Mouse (Mus musculus) spleen, postnatal 36 days (tissue): ENCODE measurements around the gene Ksr2.

Source experiments
- DNase-seq, 2 experiments: peaks; one replicate each; pipeline ENCODE4 v3.0.0; 2022; ENCODE audit warnings: low spot score in 2 of 2, mixed read lengths in 1 of 2

Gene Ksr2

DNA sequence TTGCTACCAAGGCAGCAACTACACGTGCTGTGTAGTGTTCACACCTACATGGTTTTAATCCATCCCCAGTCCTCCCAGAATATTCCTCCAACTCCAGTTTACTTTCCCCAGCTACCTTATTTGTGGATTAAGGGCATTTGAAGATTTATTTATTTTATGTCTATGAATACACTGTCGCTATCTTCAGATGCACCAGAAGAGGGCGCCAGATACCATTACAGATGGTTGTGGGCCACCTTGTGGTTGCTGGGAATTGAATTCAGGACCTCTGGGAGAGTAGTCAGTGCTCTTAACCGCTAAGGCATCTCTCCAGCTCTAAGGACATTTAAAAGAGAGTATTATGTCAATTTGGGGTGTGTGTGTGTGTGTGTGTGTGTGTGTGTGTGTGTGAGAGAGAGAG lies 108.7 kb downstream of the Ksr2 start:
- DNase-seq = no peak

GRCm38 (mm10) chr5:117523010-117523409 lies 109.2 kb downstream of the Ksr2 start:
- DNase-seq = no peak

- DNase-seq = no peak
These were observed 117.2 kb downstream of the Ksr2 start for GRCm38 (mm10) chr5:117530991-117531390.

DNA sequence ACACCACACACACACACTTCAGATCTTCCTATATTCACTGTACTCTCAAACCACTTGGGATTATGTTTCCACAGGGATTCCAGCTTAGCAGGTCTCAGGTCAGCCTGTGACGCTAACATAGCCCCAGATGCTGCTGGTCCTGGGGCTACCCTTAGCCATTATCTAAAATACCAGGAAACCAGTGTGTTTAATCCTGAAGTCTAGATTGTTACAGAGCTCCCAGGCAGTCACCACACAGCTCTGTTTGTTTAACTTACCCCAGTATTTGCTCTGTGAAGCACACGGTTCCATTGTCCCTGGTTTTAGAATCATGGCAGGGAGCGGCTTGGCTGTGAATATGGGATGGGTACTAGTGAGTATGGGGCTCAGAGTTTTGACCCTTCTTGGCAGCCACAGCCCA lies 125.4 kb downstream of the Ksr2 start:
- DNase-seq = no peak

DNA sequence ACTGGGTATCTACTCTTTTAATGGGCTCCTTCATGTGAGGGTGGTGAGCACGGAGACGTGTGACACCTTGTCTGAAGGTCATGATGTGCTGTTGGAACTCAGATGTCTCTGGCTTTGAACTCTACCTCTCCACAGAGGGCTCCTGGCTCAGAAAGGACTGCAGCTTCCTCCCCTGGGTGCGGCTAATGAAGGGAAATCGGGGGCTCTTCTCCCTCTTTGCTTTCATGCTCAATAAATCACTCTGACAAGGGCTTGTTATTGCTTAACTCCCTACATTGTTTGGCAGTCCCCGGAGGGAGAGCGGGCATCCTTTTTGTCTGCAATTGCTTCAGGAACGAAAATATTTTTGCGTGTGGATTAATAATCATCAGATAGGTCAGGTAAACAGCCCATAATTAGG lies 127.9 kb downstream of the Ksr2 start:
- no peak for DNase-seq

DNA sequence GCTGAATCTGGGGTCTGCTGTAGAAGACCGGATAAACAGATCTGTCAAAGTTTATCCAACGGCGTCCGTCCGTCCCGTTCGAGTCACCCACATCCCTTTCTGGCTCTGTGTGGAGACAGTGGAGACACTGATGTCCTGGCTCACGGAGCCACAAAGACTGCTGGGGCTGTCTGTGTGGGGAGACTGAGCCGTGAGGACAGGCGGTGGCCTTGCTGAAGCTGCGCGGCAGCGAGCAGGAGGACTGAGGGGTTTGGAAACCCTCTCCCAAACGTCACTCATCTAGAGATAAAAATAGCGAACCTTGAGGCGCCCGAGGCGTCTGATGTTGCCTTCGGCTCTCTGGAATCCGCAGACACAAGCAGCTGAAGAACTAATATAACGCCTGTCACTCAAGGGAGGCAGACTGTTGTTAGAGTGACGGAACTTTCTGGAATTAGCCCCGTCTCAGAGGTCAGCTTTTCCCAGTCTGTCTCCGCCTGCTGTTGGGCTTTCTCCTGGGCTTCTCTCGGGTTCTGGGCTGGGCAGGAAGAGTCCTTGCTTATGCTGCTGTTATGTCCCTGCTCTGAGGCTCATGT lies 133.0 kb downstream of the Ksr2 start:
- no peak for DNase-seq

DNA sequence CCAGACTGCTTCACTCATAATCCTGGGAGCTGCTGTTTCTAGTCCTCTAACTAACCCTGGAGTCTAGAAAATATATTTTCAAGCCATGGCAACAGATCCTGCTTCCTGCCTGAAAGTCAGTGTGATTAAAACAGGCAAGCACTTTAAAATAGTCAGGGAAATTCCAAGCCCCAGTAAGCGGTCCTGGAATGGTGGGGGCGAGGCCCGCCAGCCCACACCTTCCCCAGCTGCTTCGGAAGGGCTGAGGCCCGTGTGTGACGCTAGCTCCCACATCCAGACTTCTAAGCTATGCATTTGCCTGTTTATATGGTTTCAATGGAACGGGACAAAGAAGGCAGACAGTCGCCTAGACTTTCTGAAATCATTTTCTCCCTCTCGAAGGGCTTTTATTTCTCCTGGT lies 137.2 kb downstream of the Ksr2 start:
- DNase-seq = no peak

GRCm38 (mm10) chr5:117552096-117552495 lies 138.3 kb downstream of the Ksr2 start:
- no peak for DNase-seq

DNA sequence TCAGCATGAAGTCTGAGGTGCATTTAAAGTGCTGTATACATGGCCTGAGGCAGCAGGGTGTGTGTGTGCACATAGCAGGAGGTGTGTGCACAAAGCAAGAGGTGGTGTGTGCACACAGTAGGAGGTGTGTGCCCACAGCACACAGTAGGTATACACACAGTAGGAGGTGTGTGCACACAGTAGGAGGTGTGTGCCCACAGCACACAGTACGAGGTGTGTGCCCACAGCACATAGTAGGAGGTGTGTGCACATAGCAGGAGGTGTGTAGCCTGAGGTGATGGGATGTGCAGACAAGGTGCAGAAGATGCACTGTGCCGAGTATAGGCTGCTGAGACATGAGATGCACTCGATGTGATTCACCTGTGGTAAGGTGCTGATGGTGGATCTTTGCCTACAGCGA lies 140.7 kb downstream of the Ksr2 start:
- DNase-seq = no peak

DNA sequence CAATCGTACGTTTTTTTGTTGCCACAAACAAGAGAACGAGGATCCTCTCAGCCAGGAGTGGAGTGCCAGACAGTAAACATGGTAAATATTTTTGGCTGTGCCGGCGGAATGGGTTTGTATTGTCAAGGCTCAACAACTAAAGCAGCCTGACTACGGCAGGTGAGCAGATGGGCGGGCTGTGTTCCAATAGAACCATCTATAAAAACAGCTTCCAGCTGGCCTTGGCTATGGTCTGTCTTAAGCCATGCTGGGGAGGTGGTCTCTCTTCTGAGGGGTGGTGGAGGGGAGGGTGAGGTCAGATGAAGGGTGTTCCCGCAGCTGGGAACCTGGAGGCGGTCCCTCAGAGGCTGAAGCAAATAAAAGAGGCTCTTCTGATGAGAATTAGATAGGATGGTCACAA lies 142.8 kb downstream of the Ksr2 start:
- no peak for DNase-seq

- no peak for DNase-seq
These were observed 147.3 kb downstream of the Ksr2 start for GRCm38 (mm10) chr5:117561080-117561479.

DNA sequence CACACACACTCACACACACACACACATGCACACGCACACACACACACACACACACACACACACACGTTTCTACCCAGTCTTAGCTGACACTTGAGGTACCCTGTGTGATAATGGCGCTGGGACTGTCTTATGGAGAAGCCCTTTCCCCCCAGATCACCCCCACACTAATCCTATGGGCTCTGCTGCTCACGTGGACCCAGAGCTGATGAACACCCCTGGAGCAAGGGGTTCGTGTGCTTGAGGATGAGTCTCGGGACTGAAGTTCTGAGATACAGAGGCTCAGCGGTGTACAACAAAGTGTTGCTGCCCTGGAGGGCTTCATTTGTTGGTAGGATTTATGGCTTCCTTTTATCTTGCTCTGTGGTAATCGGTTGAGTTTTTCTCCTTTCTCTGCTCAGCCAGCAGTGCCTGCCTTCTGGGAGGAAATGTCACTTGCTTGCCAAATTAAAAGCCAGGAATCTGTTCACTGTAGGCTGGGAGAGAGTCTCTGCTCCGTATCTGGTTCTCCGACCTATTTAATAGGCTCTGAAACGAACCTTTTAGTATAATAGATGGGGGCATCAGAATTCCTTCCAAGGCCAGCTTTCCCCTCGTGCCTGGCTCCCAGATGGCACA lies 152.4 kb downstream of the Ksr2 start:
- DNase-seq = no peak

GRCm38 (mm10) chr5:117569190-117569795 lies 155.5 kb downstream of the Ksr2 start:
- DNase-seq = no peak

DNA sequence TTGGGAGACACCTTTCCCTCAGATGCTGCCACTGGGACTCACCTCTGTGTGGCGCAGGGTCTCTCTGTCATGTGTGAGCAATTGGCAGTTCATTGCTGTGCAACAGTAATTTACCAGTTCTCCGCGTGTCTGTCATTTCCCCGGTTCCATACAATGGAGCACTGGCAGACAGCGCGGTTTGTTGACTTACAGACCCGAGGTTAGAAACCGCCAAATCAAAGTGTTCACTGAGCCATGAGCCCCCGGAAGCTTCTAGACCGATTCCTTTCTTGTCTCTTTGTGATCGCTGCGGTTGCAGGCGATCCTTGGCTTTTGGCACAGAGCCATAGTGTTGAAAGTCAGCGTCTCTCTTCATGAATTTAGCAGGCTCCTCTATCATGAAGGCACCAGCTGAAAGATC lies 158.6 kb downstream of the Ksr2 start:
- no peak for DNase-seq

DNA sequence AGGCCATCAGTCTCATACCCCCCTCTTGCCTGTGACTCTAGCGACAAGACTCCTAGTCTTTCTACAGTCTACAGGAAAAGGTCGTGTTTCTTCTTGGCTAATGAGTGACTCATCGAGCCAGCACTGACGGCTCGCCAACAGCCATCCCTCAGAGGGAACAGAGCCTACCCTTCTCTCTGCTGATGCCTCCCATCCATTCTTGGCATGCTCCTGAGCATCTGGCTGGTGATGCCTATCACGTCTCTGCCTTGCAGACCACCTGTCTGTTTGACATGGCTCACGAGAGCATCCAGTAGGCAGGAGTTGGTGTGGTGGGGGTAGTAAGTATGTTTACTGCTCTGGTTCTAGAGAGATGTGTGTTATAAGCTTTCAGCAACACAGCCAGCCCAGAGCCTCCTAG lies 161.1 kb downstream of the Ksr2 start:
- DNase-seq = no peak

DNA sequence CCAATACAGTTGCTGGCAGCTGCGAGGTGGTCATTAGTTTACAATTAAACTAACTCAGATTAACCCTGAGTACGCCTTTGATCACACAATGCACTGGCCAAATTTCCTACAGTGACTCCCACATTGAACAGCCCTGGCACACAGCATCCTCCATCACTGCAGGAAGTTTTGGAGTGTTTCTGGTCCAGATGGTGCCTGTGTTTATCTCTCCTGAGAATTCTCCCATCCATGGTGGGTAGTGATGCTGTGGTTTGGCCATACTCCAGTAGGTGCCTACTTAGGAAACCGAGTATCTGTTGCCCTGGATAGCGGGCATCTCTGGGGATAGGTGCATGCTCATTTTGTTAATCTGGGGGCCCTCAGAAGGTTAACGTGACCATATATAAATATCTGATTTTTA lies 163.8 kb downstream of the Ksr2 start:
- no peak for DNase-seq

DNA sequence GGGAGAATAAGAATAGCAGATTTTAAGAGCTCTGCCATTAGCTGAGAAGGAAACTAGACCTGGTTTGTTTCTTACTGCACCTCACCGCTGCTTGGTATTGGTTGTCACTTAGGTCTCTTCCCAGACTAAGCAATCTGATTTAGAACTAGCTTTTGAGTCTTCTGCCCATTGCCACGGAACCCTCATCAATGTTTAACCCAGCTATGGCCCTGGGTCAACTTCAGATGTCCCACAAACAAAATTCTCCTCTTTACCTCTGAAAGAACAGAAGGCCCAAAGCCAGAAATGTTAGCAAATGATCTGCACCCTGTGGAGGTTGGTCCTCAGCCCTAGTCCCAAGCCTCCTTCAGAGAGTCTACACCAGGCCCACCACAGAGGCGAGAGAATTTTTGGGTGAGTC lies 167.9 kb downstream of the Ksr2 start:
- no peak for DNase-seq

GRCm38 (mm10) chr5:117584428-117584827 lies 170.6 kb downstream of the Ksr2 start:
- DNase-seq = no peak

DNA sequence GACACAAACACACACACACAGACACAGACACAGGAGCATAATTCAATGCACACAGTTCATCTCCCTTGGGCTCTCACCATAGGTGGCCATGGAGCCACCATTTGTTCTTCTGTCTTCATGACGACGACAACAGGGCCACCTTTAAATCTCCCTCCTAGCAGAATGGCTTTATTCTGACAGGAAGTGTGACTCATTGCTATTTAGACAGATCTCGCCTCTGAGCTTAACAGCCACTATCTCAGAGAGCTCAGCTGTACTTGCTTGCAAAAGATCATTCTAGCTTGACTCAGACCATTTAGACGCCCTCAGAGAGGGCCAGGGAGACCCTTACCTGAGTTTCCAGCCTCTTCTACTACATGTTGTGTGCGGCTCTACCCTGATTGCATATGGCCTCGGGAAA lies 175.5 kb downstream of the Ksr2 start:
- DNase-seq = no peak

- no peak for DNase-seq
These were observed 179.5 kb downstream of the Ksr2 start for GRCm38 (mm10) chr5:117593273-117593672.

- DNase-seq = no peak
These were observed 183.0 kb downstream of the Ksr2 start for GRCm38 (mm10) chr5:117596803-117597202.

GRCm38 (mm10) chr5:117602026-117602425 lies 188.2 kb downstream of the Ksr2 start:
- DNase-seq = no peak

- no peak for DNase-seq
These were observed 194.0 kb downstream of the Ksr2 start for GRCm38 (mm10) chr5:117607761-117608309.
